Mouse (Mus musculus): ENCODE data around the gene Paqr7.

The Paqr7 gene

DNA sequence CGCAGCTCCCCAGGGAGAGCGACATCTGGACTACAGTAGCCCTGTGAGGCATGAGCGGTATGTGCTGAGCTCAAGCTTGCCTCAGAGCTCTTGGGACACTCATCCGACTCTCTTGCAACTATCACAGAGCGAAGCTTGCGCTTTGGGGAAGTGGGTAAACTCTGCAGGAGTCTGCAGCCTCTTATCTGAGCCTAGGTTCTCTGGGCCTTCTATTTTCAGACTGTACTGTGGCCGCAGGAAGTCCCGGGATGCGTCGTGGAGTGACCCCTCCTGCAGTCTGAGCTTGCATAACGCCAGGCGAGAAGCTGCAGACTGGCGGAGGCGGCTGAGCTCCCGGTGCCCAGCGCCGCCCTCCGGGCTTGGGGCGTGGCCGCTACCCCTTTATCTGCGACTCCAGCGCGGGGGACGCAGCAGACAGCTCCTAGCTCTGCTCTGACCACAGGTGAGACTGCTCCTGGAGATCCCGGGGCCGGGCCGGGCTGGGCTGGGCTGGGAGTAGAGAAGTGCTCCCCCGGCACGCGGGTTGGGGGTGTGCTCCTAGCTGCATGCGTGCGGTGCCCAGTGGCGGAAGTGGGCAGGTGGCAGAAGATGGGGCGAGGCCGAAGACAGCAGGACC lies at the start of gene Paqr7:
Gene Paqr7, plus strand, starts transcription at position 103 of the 616 bp plus-strand sequence.
- peak; percentile 57 for DNase-seq (ENCODE audit: extremely low spot score, low spot score)

DNA sequence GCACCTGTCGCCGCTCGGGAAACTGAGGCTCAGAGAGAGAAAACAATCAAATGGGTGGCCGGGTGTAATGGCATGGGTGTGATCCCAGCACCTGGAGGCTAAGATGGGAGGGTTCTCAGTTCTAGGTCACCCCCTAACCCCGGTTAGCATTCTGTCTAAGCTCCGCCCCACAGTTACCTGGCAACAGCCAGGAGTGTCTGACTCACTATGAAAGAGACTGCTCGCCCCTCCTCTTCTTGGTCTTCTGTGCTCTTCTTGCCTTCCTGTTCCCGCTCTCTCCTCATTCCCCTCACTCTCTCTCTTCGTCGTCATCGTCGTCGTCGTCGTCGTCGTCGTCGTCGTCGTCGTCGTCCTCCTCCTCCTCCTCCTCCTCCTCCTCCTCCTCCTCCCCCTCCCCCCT lies 48.5 kb upstream of the Paqr7 start:
- no peak for DNase-seq (ENCODE audit: extremely low spot score, low spot score)

DNA sequence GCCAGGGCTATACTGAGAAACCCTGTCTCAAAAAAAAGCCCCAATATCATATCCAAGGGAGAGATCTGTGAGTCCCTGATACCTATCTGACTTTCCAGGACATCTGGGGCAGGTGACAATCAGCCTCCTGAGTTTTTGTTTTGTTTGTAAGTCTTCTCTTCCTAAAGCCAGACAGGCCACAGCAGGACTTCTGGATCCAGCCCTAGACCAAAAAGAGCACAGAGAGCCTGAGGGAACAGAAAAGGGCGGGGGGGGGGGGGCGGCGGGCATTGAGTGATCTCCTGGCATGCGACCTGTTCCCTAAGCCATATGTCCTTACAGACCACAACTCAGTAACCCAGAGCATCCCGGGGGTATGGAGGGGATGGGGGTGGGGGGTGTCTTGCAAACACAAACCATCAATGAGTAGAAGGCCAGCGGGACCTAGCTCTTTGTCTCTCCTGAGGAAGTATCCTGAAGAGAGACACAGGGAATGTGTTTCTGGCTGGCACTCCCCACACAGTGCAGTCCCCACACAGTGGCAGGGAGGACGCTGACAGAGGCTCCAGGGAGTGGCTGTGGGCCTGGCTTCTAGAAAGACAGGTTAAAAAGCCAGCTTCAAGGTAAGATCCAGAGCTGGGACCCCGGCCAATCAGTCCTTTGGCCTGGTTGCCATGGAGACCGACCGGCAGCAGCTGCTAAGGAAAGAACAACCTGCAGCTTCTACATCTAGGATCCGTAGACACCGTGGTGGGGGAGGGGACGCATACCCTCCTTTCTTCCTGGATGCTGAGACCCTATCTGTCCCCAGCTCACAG lies 46.7 kb upstream of the Paqr7 start:
- peak; percentile 52 for DNase-seq (ENCODE audit: extremely low spot score, low spot score)

DNA sequence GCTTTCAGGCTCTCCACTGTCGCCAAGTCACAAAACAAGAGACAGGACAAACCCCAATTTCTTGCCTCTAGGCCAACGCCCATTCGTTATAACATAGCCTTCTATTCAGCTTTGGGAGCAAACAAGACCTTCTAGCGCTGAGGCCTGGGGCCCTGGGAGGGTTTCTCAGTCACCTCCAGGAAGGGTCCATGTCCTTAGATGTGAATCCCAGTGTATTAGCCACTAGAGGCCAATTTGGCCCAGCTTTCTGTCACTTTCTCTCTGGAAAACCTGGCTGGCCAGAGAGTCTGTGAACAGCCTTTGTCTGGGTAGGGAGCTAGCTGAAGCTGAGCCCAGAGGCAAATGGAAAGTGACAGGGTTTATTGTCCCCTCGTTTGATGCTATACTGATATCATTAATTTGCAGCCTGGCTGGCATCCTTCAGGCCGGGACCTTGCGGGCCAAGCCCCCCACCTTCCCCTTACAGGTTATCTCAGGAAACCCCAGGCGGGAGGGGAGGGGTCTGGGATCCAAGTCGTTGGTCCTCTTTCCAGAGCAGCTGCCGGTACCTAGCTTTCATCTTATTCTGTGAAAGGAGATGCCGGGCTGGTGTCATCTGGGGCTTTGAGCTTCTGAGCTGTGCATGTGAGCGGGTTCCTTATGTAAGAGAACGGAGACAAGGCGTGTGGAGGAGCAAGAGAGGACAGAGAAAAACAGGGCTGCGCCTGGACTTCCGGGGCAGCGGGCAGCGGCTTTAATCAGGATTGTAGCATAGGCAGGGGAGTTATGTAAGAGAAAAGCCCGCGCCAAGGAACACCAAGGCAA lies 45.9 kb upstream of the Paqr7 start:
- DNase-seq (ENCODE audit: extremely low spot score, low spot score) = no peak

DNA sequence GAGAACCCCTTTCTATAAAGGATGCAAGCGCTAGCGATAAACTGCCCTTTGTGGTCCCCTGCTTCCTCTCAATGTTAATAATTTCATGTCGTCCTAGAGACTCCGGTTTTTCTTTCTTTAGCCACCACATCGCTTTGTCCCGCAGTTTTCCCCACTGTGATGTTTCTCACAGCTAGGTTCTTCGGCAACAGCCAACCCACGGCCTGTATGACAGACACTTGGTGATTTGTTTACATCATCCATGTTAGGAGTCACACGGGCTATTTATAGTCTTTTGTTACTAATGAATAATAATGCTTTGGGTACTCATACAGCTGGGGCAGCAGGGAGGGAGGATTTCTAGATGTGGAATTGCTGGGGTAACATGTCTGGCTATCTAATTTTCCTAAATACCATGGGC lies 45.0 kb upstream of the Paqr7 start:
- no peak for DNase-seq (ENCODE audit: extremely low spot score, low spot score)

DNA sequence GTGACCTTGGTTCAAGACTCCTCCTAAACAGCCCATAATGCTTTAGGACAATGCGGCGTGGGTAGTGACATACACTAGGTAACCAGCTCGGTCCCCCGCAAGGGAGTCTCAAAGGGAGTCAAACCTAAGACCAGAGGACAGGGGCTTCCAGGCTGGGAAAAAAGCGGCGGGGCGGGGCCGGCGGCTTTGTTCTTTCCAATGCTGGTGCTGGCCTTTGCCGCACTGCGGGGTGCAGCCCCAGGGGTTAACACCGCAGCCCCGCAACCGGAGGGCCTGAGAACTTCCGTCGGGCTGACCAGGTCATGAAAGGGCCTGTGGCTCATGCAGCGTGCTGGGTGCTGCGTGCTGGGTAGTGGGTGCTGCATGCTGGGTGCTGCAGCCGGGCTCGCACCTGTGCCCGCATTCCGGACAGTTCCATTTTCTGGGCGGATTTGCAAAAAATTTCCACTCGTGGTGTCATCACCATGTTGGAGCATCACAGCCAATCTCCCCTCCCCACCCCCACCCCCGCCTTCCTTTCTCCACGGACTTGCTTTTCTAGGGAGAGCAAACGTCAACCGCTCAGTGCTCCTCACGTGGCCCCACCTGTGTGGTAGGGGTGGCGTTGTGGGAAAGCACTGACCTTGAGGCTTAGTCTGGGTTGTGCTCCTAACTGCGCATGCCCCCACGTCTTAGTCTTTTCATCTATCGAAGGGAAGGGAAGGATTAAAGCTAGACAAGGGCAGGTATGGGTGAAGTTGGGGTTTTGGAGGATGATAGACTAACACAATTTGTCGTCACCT lies 42.7 kb upstream of the Paqr7 start:
- no peak for DNase-seq (ENCODE audit: extremely low spot score, low spot score)

DNA sequence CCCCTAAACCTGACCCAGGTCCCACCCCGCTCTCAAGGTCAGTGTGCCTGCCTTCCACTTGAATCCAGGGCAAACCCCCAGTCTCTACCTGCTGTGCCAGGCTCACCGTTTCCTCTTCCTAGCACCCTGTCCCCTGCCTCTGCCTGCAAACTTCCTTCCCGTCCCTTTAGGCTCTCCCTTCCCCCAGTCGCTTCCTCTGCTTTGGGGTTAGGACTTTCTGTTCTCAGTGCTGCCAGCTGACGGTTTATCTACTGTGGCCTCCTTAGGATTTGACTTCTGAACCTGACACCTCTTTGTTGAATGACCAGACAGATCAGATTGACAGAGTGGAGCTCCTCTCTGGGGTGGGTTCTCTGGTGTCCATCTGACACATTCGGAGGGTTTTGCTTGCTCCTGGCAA lies 41.2 kb upstream of the Paqr7 start:
- DNase-seq (ENCODE audit: extremely low spot score, low spot score) = no peak

DNA sequence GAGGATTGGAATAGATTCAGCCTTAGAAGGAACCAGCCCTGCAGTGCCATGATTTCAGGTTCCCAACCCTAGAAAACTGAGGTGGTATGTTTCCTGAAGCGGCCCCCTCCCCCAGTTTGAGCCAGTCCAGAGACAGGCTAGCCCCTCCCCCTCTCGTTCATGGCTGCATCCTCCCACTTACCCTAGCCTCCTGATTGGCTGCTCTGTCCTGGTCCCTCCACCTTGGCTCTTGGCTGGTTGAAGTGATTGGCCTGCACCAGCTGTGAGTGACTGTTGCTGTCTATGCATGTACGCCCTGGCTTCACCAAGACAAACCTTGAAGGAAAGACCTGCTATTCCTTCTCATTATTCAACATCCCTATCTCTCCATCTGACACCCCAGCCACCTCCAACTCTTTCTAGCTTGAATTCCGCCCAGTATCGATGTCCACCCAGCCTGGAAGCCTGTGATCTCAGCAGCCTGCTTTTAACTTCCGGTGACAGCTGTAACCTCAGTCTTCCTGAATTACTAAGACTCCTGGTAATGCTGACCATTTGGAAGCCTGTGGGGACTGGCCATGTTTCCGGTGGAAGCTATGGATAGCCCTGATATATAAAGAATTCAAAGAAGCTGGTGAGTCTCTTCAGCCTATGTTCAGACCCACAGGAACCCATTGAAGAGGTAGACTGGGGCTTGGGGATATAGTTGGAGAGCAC lies 39.2 kb upstream of the Paqr7 start:
- DNase-seq (ENCODE audit: extremely low spot score, low spot score) = no peak

DNA sequence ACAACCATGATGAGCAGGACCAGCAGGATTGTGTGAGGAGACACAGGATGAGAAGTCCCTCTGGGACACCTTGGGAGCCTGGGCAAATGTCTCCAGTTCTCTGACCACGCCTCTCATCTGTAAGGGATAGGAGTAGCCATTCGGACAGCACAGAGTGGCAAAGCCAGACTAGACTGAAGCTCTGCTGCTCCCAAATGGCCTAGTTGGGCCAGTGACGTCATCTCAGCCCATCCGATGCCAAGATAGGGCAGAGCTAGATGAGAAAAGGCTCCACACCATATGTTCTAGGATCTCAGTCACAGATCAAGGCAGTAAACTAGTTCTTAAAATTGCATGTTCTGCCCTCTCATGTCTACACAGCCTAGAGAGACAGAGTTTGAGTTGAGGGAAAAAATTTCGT lies 37.6 kb upstream of the Paqr7 start:
- no peak for DNase-seq (ENCODE audit: extremely low spot score, low spot score)

DNA sequence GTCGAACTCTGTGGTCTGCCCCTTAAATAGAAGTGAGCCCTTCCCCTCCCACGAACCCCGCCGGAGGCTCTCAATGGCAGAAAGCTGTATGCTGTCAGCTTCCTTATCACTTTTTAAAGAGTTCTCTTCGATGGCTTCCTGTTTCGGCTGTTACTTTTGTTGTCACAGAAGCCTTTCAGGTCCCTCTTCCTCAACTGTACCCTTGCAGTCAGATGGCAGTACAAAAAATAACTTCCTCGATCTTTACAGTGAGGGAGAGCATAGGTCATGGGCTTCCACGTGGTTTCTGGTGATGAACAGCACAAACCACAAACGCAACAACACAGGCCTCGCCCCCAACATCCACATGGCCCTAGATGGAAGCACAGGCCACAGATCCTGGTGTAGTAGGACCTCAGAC lies 36.2 kb upstream of the Paqr7 start:
- DNase-seq (ENCODE audit: extremely low spot score, low spot score) = no peak

DNA sequence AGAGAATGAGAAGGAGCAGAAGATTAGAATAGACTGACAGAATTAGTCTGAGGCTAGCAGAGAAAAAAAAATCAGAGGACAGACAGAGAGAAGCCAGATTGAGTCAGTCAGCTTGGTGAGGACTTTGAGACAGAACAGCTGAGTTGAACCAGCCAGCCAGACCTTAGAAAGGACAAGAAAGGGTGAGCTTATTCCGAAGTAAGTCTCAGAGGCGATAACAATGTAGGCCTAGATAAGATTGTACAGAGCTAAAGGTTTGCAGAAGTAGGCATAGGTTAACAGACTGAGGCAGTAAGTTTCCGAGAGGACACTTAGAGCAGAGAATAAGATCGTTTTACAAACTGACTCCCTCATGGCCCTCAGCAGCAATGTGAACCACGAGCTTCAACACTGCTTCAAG lies 35.2 kb upstream of the Paqr7 start:
- DNase-seq (ENCODE audit: extremely low spot score, low spot score) = no peak

DNA sequence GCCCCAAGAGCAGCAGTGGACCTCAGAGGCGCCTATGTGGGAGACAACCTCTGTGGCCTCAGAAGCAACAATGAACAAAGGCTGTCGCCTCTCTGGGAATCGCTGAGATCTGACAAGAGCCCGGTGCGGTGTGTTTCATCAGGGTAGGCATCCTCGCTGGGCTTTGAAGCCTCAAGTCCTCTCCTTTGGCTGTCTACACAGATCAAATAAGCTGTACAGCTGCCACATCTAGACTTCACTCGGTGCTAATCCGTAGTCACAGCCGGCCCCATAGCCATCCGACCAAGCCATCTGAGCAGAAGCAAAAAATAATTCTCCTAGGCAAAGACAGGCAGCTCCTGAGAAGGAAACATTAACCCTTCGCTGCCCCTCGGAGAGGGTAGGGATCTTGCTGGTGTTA lies 30.7 kb upstream of the Paqr7 start:
- no peak for DNase-seq (ENCODE audit: extremely low spot score, low spot score)

DNA sequence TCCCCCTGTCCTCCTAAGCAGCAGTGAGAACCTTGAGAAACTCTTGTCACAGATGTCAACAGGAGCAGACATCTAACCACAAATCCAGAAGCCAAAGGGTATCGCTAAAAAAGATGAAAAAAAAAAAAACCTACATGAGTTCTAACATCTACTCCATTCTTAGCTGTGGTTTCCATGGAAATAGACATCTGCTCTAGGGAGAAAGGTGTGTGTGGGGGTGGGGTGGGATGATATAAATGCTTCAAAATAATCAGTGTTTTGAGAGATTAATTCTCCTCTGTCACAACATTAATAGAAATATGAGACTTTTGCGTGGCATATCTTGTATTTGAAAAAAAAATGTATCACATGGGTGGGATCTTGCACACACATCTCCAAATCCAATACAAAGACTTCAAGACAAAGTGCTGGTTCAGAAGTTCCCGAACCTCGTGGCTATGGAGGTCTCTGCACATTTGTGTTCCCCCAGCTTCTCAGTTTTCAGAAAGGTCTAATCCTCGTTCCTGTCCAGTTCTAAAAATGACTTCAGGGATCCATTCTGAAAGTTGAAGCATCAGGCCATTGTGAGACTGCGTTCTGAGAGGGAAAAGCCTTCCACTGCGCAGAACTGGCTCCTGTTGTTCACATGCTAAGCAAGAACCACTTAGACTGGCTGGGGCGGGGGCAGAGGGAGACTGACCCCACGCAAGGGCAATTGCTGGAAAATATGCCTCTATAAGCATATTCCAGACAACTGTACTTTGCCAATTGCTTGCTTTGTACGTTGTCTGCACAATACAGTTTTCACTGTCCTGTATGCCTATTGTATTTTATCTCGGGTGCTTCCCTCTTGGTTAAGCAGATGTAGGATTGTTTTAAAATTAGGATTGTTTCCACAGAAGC lies 29.9 kb upstream of the Paqr7 start:
- DNase-seq (ENCODE audit: extremely low spot score, low spot score) = no peak

DNA sequence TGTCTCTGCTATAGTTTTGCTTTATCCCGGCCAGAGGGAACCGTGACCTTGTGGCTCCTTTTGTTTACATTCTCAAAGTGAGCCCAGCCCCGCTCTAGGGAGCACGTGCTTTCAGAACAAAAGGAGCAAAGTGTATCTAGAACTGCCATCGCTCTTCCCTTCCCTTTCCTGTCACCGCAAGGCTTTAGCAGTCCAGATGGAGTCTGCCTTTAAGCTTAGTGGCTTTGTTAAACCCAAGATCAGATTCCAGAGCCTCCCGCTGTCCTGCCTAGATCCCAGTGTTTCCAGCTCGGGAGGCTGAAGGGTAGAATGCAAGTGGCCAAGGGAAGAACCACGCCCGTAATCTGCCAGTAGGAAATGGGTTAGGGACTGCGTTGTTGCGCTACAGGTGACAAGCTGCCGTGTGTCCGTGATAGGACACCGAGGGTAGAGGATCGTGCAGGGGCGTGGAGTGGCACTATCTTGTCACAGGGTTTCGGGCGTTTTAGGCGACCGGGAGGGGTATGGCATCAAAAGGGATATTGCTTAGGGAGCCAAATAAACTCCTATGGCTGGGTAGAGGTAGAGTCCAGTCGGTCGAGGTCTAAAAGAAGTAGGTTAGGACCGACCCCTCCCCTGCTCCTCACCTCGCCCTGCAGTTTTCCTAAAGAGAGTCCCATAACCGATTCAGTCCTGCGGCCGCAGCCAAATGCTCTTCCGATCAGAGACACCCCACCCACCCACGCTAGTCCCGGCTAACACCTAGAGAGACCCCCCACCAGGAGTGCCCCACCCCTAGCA lies 28.9 kb upstream of the Paqr7 start:
- DNase-seq (ENCODE audit: extremely low spot score, low spot score) = peak; percentile 70

DNA sequence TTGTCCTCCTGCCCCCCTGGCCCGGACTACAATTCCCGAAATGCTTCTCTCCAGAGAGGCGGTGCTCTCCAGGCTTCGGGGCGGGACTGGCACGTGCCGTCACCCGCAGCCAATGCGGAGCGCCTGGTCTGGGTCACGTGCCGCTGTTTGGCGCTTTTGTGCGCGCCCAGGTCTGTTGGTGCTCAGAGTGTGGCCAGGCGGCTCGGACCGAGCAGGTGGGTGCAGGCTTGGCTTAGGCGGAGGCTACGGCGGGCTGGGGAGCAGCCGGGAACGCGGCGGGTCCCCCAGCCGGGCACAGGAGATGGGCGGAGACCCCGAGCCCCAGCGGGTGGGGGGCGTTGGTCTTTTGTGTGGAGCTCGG lies 28.3 kb upstream of the Paqr7 start, which contains the start of gene Stmn1:
Gene Stmn1, plus strand, starts transcription at position 106 of the 361 bp plus-strand sequence.
- peak; percentile 97 for DNase-seq (ENCODE audit: extremely low spot score, low spot score)

DNA sequence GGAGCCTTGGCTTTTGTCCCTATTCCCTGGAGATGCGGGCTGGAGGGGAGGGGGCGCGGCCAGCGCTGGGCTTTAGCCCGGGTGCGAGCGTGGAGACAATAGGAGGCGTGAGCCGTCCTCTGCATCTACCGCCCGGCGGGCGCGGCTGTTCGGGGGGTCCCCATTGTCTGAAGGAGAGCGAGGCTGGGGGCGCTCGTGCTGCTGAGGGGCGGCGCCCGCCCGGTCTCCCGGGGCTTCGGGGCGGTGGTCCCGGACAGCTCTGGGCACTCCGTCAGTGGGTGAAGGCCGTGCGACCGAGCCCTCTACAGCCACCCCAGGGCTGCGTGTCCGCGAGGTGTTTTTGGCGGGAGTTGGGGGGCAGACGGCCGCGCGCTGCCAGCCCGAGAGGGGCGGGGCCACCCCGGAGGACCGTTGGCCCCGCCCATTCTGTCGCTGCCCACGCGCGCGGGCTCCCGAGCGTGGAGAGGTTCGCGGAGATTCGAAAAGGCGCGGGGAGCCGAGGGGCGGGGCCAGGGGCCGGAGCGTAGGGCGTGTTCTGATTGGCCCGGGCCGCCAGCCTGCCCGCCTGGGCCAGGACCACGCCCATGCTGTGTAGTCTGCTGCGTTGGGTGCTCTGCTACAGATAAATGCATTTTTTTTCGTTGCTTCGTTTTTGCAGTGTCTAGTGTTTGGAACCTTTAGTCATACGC lies 27.8 kb upstream of the Paqr7 start:
- DNase-seq (ENCODE audit: extremely low spot score, low spot score) = peak; percentile 93

DNA sequence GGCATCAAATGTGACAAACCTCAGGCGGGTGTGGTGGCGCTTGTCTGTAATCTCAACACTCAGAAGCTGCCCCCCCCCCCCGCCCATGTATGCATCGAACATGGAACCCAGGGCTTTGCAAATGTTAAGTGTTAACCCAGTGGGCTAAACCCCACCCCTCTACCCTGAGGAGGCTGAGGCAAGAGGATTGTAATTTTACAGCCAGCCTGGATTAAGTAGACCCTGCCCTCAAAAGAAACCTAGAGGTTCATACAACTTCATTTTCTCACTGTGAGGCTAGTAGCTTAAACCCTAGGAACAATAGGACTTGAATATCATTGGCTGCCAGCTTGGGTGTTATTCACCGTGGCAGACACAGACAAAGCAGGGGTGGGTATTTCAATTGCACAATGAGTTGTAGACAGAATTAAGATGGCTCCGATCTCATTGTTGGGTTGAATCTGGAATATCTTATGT lies 27.1 kb upstream of the Paqr7 start:
- peak; percentile 32 for DNase-seq (ENCODE audit: extremely low spot score, low spot score)

DNA sequence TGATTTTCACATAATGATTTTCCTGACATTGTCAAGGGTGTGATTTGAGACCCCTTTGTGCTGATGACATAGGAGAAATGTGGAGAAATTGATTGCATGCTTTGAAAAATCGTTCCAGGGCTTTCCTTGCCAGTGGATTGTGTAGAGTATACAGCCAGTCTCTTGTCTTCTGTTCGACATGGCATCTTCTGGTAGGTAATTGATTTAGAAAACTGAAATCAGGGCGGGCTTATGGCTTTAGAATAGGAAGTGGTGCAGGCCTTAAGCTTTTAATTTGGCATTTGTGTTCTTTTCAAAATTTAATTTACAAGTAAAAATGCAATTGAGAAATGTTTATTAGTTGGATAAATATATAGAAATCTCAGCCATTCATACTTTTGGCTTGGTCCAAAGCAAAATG lies 26.5 kb upstream of the Paqr7 start:
- no peak for DNase-seq (ENCODE audit: extremely low spot score, low spot score)

All from neural tube, embryonic 10.5 days (tissue).